Mouse (Mus musculus): ENCODE data around the gene Gm20388. TPM values are rescaled to one million over a fixed set of nuclear protein-coding genes. Genes with fewer than 3 reads are reported as not detected.
"Not testable (repeated sequence)": the region's sequence is repeated elsewhere in the genome, so short reads cannot be mapped to it uniquely, and the experiment has no call there.

Gm20388 gene
- polyA plus RNA-seq, 1 experiment from 2014 or later: not detected

DNA sequence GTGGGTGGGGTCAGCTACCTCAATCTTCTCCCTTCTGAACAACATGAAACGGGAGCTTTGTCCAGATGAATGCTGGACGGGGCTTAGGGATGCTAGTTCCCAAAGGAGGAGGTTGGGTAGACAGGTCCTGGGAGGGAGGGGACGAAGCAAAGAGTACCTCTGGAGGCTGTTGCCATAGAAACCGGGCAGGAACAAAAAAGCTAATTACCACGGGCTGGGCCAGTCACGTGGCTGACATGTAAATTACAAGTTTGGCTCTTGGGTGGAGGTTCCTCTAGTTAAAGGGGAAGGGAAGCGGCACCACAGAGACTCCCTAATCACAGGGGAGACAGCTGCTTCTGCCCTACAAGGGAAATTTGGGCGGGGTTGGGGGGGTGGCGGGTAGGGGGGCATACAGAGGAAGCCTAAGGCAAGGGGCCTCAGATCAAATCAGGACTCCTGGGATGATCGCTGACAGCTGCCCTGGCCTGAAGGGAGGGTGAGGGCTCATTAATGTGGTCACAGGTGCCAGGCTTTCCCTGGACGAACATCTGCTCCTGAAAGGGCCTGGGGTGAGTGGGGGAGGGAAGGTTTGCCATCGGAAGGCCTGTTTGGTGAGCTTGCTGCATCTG is 3502.0 kb downstream of the Gm20388 start:
- no peak for ATAC-seq (ENCODE audit: low FRiP score, low TSS enrichment)
- Histone ChIP-seq H3K36me3 (ENCODE audit: control insufficient read depth, insufficient read depth, low read length) (no peaks in the 10 kb centered on the region), H3K27ac (ENCODE audit: low read depth, low read length) (no peak overlapping the region), H3K27me3 (ENCODE audit: control insufficient read depth, insufficient read depth, low read length) (peaks cover 44% of the 10 kb centered on the region), H3K4me2 (replicated peaks; ENCODE audit: low read depth, low read length) (no peak overlapping the region), H3K4me3 (ENCODE audit: low read length) (no peak overlapping the region), H3K4me1 (ENCODE audit: control insufficient read depth, insufficient read depth, low read length) (peaks cover 6% of the 10 kb centered on the region; the same call in 1 of the 2 replicates), H3K9ac (ENCODE audit: low read depth, low read length) (no peak overlapping the region), H3K9me3 (ENCODE audit: control insufficient read depth, low read length) (no peaks in the 10 kb centered on the region)
- 1% methylated on average over 12 of the region's 12 CpGs for WGBS

DNA sequence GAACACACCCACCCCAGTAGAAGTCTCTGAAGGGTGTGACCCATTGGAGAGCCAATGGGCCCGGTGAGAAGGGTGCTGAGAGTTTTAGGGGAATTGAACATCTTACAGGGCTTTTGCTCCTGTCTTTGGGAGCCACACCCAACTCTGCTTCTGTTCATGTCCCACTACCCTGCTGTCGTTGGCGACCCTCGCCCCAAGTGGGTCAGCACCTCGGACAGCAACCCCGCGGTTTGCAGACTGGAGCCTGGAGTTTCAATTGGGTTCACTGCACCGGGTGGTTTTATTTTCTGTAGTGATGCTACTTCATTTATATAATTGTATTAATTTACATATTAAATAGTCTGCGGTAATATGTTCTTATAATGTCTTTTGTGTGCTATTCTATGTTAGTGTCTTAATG is 3503.6 kb downstream of the Gm20388 start:
- Histone ChIP-seq H3K4me2 (replicated peaks; ENCODE audit: low read depth, low read length) (no peak overlapping the region), H3K27ac (ENCODE audit: low read depth, low read length) (no peak overlapping the region), H3K36me3 (ENCODE audit: control insufficient read depth, insufficient read depth, low read length) (no peaks in the 10 kb centered on the region), H3K27me3 (ENCODE audit: control insufficient read depth, insufficient read depth, low read length) (peaks cover 44% of the 10 kb centered on the region), H3K4me3 (ENCODE audit: low read length) (no peak overlapping the region), H3K9me3 (ENCODE audit: control insufficient read depth, low read length) (no peaks in the 10 kb centered on the region), H3K4me1 (ENCODE audit: control insufficient read depth, insufficient read depth, low read length) (peaks cover 6% of the 10 kb centered on the region; the same call in 1 of the 2 replicates), H3K9ac (ENCODE audit: low read depth, low read length) (no peak overlapping the region)
- WGBS: 11% methylated on average over 9 of the region's 9 CpGs
- ATAC-seq (ENCODE audit: low FRiP score, low TSS enrichment): no peak

DNA sequence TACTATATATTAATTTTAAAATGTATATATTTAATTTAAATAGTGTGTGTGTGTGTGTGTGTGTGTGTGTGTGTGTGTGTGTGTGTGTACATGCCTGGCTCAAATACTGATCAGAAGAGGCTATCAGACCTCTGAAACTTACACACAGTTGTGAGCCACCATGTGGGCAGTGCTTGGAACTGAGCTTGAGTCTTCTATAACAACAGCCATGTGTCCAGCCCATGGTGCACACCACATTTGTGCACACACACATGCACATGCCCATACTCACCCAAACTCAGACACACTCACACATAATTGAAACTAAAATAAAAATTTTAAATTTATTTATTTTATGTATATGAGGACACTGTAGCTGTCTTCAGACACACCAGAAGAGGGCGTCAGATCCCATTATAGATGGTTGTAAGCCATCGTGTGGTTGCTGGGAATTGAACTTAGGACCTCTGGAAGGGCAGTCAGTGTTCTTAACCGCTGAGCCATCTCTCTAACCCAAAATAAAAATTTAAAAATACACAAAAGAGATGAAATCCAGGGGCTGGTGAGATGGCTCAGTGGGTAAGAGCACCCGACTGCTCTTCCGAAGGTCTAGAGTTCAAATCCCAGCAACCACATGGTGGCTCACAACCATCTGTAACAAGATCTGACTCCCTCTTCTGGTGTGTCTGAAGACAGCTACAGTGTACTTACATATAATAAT is 3504.5 kb downstream of the Gm20388 start:
- H3K27me3 ChIP-seq (ENCODE audit: control insufficient read depth, insufficient read depth, low read length): peaks cover 40% of the 10 kb centered on the region
- H3K27ac ChIP-seq (ENCODE audit: low read depth, low read length); H3K4me2 ChIP-seq (replicated peaks; ENCODE audit: low read depth, low read length); H3K4me3 ChIP-seq (ENCODE audit: low read length); H3K9ac ChIP-seq (ENCODE audit: low read depth, low read length); H3K36me3 ChIP-seq (ENCODE audit: control insufficient read depth, insufficient read depth, low read length); ATAC-seq (ENCODE audit: low FRiP score, low TSS enrichment); H3K9me3 ChIP-seq (ENCODE audit: control insufficient read depth, low read length); H3K4me1 ChIP-seq (ENCODE audit: control insufficient read depth, insufficient read depth, low read length): not testable (repeated sequence)
- 79% methylated on average over 5 of the region's 5 CpGs for WGBS

DNA sequence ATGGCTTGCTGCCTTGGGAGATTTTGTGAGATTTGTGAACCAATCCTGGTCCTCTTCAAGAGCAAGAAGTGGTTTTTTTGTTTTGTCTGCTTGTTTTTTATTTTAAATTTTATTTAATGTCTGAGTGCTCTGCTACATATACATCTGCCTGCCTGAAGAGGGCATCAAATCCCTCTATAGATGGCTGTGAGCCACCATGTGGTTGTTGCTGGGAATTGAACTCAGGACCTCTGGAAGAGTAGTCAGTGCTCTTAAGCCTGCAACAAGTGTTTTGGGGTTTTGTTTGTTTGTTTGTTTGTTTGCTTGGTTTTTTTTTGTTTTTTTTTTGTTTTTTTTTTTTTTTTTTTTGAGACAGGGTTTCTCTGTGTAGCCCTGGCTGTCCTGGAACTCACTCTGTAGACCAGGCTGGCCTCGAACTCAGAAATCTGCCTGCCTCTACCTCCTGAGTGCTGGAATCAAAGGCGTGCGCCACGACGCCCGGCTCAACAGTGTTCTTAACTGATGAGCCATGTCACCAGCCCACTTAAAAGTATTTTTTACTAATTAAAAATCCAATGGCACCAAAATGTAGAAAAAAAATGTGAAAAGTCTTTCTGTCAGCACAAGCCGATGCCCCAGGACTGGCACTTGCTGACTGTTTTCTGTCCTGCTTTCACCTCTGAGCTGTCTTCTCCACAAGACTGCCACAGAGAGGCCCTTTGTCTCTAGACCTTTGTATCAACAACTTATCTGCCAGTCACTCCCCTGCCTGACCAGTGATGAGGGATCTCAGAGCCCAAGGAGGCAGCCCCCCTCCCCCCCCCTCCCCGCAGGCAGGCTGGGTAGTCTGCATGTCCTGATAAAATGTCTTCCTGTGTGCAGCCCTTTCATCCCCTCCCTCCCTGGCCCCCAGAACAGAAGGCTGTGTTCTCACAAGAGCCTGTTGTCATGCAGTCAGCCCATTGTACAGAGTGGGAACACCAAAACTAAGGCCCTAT is 3505.6 kb downstream of the Gm20388 start:
- Histone ChIP-seq H3K9me3 (ENCODE audit: control insufficient read depth, low read length) (no peaks in the 10 kb centered on the region), H3K4me3 (ENCODE audit: low read length) (no peak overlapping the region), H3K27ac (ENCODE audit: low read depth, low read length) (no peak overlapping the region), H3K27me3 (ENCODE audit: control insufficient read depth, insufficient read depth, low read length) (peaks cover 29% of the 10 kb centered on the region), H3K9ac (ENCODE audit: low read depth, low read length) (no peak overlapping the region), H3K4me2 (replicated peaks; ENCODE audit: low read depth, low read length) (no peak overlapping the region), H3K36me3 (ENCODE audit: control insufficient read depth, insufficient read depth, low read length) (no peaks in the 10 kb centered on the region), H3K4me1 (ENCODE audit: control insufficient read depth, insufficient read depth, low read length) (no peaks in the 10 kb centered on the region; the same call in 1 of the 2 replicates)
- 88% methylated on average over 8 of the region's 8 CpGs for WGBS
- ATAC-seq (ENCODE audit: low FRiP score, low TSS enrichment): no peak

DNA sequence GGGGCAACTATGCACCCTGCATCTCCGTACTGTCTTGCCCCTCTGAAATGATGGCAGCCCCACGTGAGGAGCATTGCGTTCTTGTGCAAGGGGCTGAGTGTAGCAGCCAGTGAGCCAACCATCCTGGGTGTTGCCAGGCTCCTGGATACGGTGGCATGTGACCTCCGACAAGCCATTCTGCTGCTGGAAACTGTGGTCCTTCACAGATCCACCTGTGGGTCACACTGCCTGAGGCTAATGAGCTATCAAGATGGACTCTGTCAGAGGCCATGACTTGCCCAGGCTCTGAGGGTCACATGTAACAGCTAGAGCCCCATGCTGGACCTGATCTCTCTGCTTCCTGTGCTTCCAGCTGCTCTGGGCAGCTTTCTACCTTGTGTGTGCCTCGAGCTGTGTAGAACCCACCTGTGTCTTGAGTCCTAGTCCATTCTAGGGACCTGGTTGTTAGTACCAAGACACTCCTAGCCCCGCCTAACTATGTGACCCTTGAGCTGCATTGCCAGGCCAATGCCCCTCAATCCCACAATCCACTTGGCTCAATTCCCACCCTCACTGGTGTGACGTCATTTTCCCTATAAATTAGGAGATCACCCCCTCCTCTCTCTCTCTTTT is 3506.4 kb downstream of the Gm20388 start:
- H3K9me3 ChIP-seq (ENCODE audit: control insufficient read depth, low read length): no peaks in the 10 kb centered on the region
- H3K9ac ChIP-seq (ENCODE audit: low read depth, low read length): no peak overlapping the region
- no peak overlapping the region for H3K27ac ChIP-seq (ENCODE audit: low read depth, low read length)
- no peak overlapping the region for H3K4me2 ChIP-seq (replicated peaks; ENCODE audit: low read depth, low read length)
- peaks cover 21% of the 10 kb centered on the region for H3K27me3 ChIP-seq (ENCODE audit: control insufficient read depth, insufficient read depth, low read length)
- no peaks in the 10 kb centered on the region for H3K36me3 ChIP-seq (ENCODE audit: control insufficient read depth, insufficient read depth, low read length)
- no peaks in the 10 kb centered on the region for H3K4me1 ChIP-seq (ENCODE audit: control insufficient read depth, insufficient read depth, low read length)
- H3K4me3 ChIP-seq (ENCODE audit: low read length): no peak overlapping the region
- WGBS: 72% methylated on average over 8 of the region's 8 CpGs
- ATAC-seq (ENCODE audit: low FRiP score, low TSS enrichment): no peak

DNA sequence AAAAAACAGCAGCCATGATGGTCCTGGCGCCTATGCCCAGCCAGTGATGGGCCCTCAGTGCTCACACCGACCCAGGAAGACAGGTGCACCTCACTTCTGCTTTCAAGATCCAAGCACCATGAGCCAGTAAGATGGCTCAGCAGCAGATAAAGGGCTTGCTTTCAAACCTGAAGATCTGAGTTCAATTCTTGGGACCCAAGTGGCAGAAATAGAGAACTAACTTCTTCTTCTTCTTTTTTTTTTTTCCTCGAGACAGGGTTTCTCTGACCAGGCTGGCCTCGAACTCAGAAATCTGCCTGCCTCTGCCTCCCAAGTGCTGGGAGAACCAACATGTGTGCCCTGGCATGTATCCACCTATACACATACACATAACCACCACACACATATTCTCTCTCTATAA is 3509.1 kb downstream of the Gm20388 start:
- H3K4me2 ChIP-seq (replicated peaks; ENCODE audit: low read depth, low read length): no peak overlapping the region
- no peak overlapping the region for H3K27ac ChIP-seq (ENCODE audit: low read depth, low read length)
- ATAC-seq (ENCODE audit: low FRiP score, low TSS enrichment): no peak
- WGBS: 89% methylated on average over 4 of the region's 4 CpGs
- H3K9me3 ChIP-seq (ENCODE audit: control insufficient read depth, low read length): no peaks in the 10 kb centered on the region
- no peak overlapping the region for H3K9ac ChIP-seq (ENCODE audit: low read depth, low read length)
- H3K4me1 ChIP-seq (ENCODE audit: control insufficient read depth, insufficient read depth, low read length): no peaks in the 10 kb centered on the region
- no peak overlapping the region for H3K4me3 ChIP-seq (ENCODE audit: low read length)
- no peaks in the 10 kb centered on the region for H3K36me3 ChIP-seq (ENCODE audit: control insufficient read depth, insufficient read depth, low read length)
- H3K27me3 ChIP-seq (ENCODE audit: control insufficient read depth, insufficient read depth, low read length): no peaks in the 10 kb centered on the region

DNA sequence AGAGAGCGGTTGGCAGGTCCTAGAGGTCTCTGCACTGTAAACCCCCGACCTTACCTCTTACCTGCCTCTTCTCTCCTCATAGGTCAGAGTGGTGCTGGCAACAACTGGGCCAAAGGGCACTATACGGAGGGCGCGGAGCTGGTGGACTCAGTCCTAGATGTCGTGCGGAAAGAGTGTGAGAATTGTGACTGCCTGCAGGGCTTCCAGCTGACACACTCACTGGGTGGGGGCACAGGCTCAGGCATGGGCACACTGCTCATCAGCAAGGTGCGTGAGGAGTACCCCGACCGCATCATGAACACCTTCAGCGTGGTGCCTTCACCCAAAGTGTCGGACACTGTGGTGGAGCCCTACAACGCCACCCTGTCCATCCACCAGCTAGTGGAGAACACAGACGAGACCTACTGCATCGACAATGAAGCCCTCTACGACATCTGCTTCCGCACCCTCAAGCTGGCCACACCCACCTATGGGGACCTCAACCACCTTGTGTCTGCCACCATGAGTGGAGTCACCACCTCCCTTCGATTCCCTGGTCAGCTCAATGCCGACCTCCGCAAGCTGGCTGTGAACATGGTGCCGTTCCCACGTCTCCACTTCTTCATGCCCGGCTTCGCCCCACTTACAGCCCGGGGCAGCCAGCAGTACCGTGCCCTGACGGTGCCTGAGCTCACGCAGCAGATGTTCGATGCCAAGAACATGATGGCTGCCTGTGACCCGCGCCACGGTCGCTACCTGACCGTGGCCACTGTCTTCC is 3510.1 kb downstream of the Gm20388 start:
- Histone ChIP-seq H3K4me3 (ENCODE audit: low read length) (no peak overlapping the region), H3K9ac (ENCODE audit: low read depth, low read length) (no peak overlapping the region), H3K36me3 (ENCODE audit: control insufficient read depth, insufficient read depth, low read length) (no peaks in the 10 kb centered on the region), H3K4me2 (replicated peaks; ENCODE audit: low read depth, low read length) (no peak overlapping the region), H3K9me3 (ENCODE audit: control insufficient read depth, low read length) (no peaks in the 10 kb centered on the region), H3K27me3 (ENCODE audit: control insufficient read depth, insufficient read depth, low read length) (no peaks in the 10 kb centered on the region), H3K4me1 (ENCODE audit: control insufficient read depth, insufficient read depth, low read length) (no peaks in the 10 kb centered on the region), H3K27ac (ENCODE audit: low read depth, low read length) (no peak overlapping the region)
- WGBS: 93% methylated on average over 34 of the region's 34 CpGs
- ATAC-seq (ENCODE audit: low FRiP score, low TSS enrichment): no peak

DNA sequence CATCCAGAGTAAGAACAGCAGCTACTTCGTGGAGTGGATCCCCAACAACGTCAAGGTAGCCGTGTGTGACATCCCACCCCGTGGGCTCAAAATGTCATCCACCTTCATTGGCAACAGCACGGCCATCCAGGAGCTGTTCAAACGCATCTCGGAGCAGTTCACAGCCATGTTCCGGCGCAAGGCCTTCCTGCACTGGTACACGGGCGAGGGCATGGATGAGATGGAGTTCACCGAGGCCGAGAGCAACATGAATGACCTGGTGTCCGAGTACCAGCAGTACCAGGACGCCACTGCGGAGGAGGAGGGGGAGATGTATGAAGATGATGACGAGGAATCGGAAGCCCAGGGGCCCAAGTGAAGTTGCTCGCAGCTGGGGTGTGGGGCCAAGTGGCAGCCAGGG is 3510.7 kb downstream of the Gm20388 start:
- H3K27me3 ChIP-seq (ENCODE audit: control insufficient read depth, insufficient read depth, low read length): no peaks in the 10 kb centered on the region
- no peaks in the 10 kb centered on the region for H3K36me3 ChIP-seq (ENCODE audit: control insufficient read depth, insufficient read depth, low read length)
- H3K9ac ChIP-seq (ENCODE audit: low read depth, low read length): no peak overlapping the region
- ATAC-seq (ENCODE audit: low FRiP score, low TSS enrichment): no peak
- H3K4me3 ChIP-seq (ENCODE audit: low read length): no peak overlapping the region
- H3K9me3 ChIP-seq (ENCODE audit: control insufficient read depth, low read length): peaks cover under 1% of the 10 kb centered on the region; the same call in 1 of the 2 replicates
- WGBS: 84% methylated on average over 19 of the region's 19 CpGs
- no peak overlapping the region for H3K27ac ChIP-seq (ENCODE audit: low read depth, low read length)
- H3K4me1 ChIP-seq (ENCODE audit: control insufficient read depth, insufficient read depth, low read length): no peaks in the 10 kb centered on the region
- no peak overlapping the region for H3K4me2 ChIP-seq (replicated peaks; ENCODE audit: low read depth, low read length)
